ENCODE assay signal across 8 mouse cellular contexts in the genomic region with DNA sequence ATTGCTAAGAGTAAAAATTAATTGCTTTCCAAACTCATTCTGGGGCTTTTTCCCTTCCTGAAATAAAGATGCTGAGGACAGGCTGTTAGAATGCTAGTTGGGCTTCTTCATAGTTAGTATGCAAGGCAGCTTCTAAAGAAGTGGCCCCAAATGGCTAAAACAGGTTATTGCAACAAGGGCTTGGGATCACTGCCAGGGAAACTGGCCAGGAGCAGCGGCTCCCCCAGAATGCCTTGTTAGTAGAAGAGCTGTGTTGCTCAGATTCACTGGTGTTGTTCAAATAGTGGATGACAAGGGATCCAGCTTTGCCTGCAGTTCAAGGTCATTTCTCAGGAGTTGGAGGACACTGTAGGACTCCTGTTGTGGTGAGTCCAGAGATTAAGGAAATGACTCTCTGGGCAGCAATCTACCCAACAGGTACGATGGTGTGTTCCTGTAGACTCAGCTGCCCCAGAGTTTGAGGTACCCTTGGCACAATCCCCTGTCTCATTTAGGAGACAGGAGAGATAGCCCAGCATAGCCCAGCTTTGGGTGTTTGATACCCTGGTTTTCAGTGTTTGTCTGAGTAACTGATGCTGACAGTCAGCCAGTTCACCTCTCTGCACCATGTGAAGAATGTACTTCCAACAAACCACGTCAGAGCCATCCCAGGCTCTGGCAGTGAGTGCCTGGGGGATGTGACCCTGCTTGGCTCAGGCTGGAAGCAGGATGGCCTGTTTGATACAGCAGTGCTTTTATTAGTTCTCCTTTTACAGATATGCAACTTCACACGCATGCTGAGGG. TPM values are rescaled to one million over a fixed set of nuclear protein-coding genes. Genes with fewer than 3 reads are reported as not detected.
A peak's percentile ranks its signal among the peaks of the same experiment; 100 is the strongest.
DNase-seq lines count a peak whose midpoint lies in the region; ATAC-seq lines count a peak whose summit lies in the region.

No protein-coding gene starts in this region.

- peak; percentile 28 for ATAC-seq in frontal cortex, adult (ENCODE audit: low TSS enrichment)

- intact Hi-C loops in heart, postnatal 14 days (cut with DNase I): no loop called here

- peak; percentile 51 for DNase-seq in 416B (ENCODE audit: low read depth)
- DNase-seq in adrenal gland, postnatal 25 days: peak; percentile 78
- peak; percentile 87 to 93 for DNase-seq in heart, postnatal 14 days
- peak; percentile 67 for DNase-seq in layer of hippocampus, adult 9-10 months (ENCODE audit: low spot score)
- peak; percentile 89 for DNase-seq in lung, postnatal 10 days
- peak; percentile 58 for DNase-seq in skeletal muscle tissue, adult 2 months (ENCODE audit: low read depth, low spot score)
- no peak for DNase-seq in thymus, postnatal 36 days

RNA-seq across cellular contexts. Expression of a gene that starts 2.4 kb away (rescaled TPM):
- total RNA-seq in adrenal gland, postnatal 25 days (2021): 38.5 and 40.8 TPM in 2 replicates
- total RNA-seq in heart, postnatal 14 days (2021): 100 to 1,000 TPM; 413 to 424 TPM

RNA-seq across cellular contexts. Expression of a gene that starts 40.1 kb away (rescaled TPM):
- total RNA-seq in adrenal gland, postnatal 25 days (2021): 7.0 and 7.9 TPM in 2 replicates
- total RNA-seq in heart, postnatal 14 days (2021): 10 to 100 TPM; 13.3 to 15.0 TPM

Comparison
In these comparisons a context has a peak if more than half of its experiments do, and no peak if none do; other contexts are left out.
1. DNase-seq: peak in 416B (single experiment), adrenal gland, postnatal 25 days (single experiment), heart, postnatal 14 days (2 of 2), layer of hippocampus, adult 9-10 months (single experiment), lung, postnatal 10 days (single experiment) and skeletal muscle tissue, adult 2 months (single experiment); none in thymus, postnatal 36 days (0 of 2).